ENCODE assay signal across 17 mouse cellular contexts in the genomic region with DNA sequence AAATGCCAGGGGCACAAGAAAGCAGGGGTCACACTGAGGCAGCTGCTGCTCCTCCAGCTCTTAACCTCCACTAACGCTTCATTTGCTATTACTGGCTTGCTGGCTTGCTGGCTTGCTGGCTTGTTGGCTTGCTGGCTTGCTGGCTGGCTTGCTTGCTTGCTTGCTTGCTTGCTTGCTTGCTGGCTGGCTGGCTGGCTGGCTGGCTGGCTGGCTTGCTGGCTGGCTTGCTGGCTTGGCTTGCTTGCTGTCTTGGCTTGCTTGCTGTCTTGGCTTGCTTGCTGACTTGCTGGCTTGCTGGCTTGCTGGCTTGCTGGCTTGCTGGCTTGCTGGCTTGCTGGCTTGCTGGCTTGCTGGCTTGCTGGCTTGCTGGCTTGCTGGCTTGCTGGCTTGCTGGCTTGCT. TPM values are rescaled to one million over a fixed set of nuclear protein-coding genes. Genes with fewer than 3 reads are reported as not detected.
A peak's percentile ranks its signal among the peaks of the same experiment; 100 is the strongest.
DNase-seq lines count a peak whose midpoint lies in the region; TF ChIP-seq lines count a peak whose summit lies in the region.
"Not testable (repeated sequence)": the region's sequence is repeated elsewhere in the genome, so short reads cannot be mapped to it uniquely, and the experiment has no call there.
"Had no signal": no experiment of that assay in that cellular context is flagged by ENCODE, and none has a peak within 500 bp of the region (broad histone marks: within the 10 kb centered on the region; RNA-seq: fewer than 3 reads in every experiment).

No protein-coding gene starts in this region.

- TF ChIP-seq POLR2A in brain, embryonic 14.5 days (IDR thresholded peaks at IDR 0.05; ENCODE audit: borderline replicate concordance, extremely low read depth, insufficient read depth, insufficient read length, poor library complexity, severe bottlenecking): not testable (repeated sequence)

- DNase-seq in brain, embryonic 14.5 days (ENCODE audit: low read depth): peak; percentile 59
- peak; percentile 91 for DNase-seq in cerebellum, postnatal 14 days
- DNase-seq in gastrocnemius, postnatal 10 days: peak; percentile 72
- peak; percentile 28 to 34 for DNase-seq in heart, postnatal 10 days
- peak; percentile 63 to 66 for DNase-seq in kidney, adult 8-10 months
- DNase-seq in layer of hippocampus, postnatal 36 days: peak; percentile 5 to 17
- DNase-seq in ovary, adult 18-20 months (ENCODE audit: low spot score): peak; percentile 27

- intact Hi-C loops in heart, postnatal 10 days (cut with DNase I): not testable (repeated sequence)

- TF ChIP-seq CTCF in brain, embryonic 14.5 days (IDR thresholded peaks at IDR 0.05; ENCODE audit: borderline replicate concordance, extremely low read depth, insufficient read depth, insufficient read length): not testable (repeated sequence)

RNA-seq across cellular contexts. Expression of a gene that starts 17.0 kb away (rescaled TPM):
- not detected in 2 replicates for polyA plus RNA-seq in brain, embryonic 14.5 days (2012; rRNA removed)
- not detected for total RNA-seq in gastrocnemius, postnatal 10 days (2021)
- total RNA-seq in heart, postnatal 10 days (2021): under 1 TPM; 0.62 to 0.79 TPM
- not detected for total RNA-seq in layer of hippocampus, postnatal 36 days (2021)
- total RNA-seq: megakaryocyte progenitor cell, adult 5-6 weeks had no signal
- polyA plus RNA-seq: erythroblast, embryonic 14.5 days; frontal cortex, adult 2 months; heart, embryonic 13.5 days; hindbrain, embryonic 14.5 days; limb, embryonic 12.5 days; midbrain, embryonic 15.5 days; neural tube, embryonic 11.5 days had no signal

RNA-seq across cellular contexts. Expression of a gene that starts 38.1 kb away (rescaled TPM):
- not detected in 2 replicates for polyA plus RNA-seq in brain, embryonic 14.5 days (2012; rRNA removed)
- total RNA-seq in gastrocnemius, postnatal 10 days (2021): not detected
- not detected for total RNA-seq in heart, postnatal 10 days (2021)
- total RNA-seq in layer of hippocampus, postnatal 36 days (2021): not detected
- total RNA-seq: megakaryocyte progenitor cell, adult 5-6 weeks had no signal
- polyA plus RNA-seq: erythroblast, embryonic 14.5 days; frontal cortex, adult 2 months; heart, embryonic 13.5 days; hindbrain, embryonic 14.5 days; limb, embryonic 12.5 days; liver, embryonic 16.5 days; midbrain, embryonic 15.5 days; neural tube, embryonic 11.5 days; spleen, adult 2 months had no signal

RNA-seq across cellular contexts. Expression of a gene that starts 52.5 kb away (rescaled TPM):
- 0.08 and 0.12 TPM in 2 replicates for polyA plus RNA-seq in brain, embryonic 14.5 days (2012; rRNA removed)
- total RNA-seq in gastrocnemius, postnatal 10 days (2021): 1 to 10 TPM in 1 of 2 experiments, under 1 TPM in 1; 0.66 to 1.5 TPM
- 1 to 10 TPM; 2.9 to 4.7 TPM for total RNA-seq in heart, postnatal 10 days (2021)
- total RNA-seq in layer of hippocampus, postnatal 36 days (2021): not detected
- polyA plus RNA-seq: hindbrain, embryonic 14.5 days; limb, embryonic 12.5 days; midbrain, embryonic 15.5 days; neural tube, embryonic 11.5 days had no signal

Comparison
In these comparisons a context has a peak if more than half of its experiments do, and no peak if none do; other contexts are left out.
1. Peak in every context shown above with its lines: DNase-seq.
2. DNase-seq: peak in every context shown above with its lines; median percentile 91 in cerebellum, postnatal 14 days; 72 in gastrocnemius, postnatal 10 days; 64 in kidney, adult 8-10 months; 59 in brain, embryonic 14.5 days; 31 in heart, postnatal 10 days; 27 in ovary, adult 18-20 months; 11 in layer of hippocampus, postnatal 36 days.